Mouse (Mus musculus) stomach, postnatal 0 days (tissue): Measurements from ENCODE around the gene Agps. TPM values are rescaled to one million over a fixed set of nuclear protein-coding genes. Genes with fewer than 3 reads are reported as not detected.

Experiments used
- ATAC-seq: fragments of 200-750 bp; cut with Nextera tagmentation; 2 replicates; pipeline ENCODE4 v1.8.0; 2017; ENCODE audit not compliant: low FRiP score, low TSS enrichment
- DNase-seq: peaks from one replicate; pipeline ENCODE4 v3.0.0-alpha.2; 2016; ENCODE audit warnings: low spot score
- H3K27ac ChIP-seq: fragments of 300-500 bp; sonication (generic); replicated peaks from 2 replicates; pipeline ENCODE4 v1.5.1; 2014; ENCODE audit warnings: mild to moderate bottlenecking, control low read depth
- H3K27me3 ChIP-seq: fragments of 300-500 bp; sonication (generic); 2 replicates; pipeline ENCODE4 v1.6.1; 2014; ENCODE audit warnings: low read length; ENCODE audit not compliant: control insufficient read depth, insufficient read depth
- H3K36me3 ChIP-seq: fragments of 300-500 bp; sonication (generic); 2 replicates; pipeline ENCODE4 v1.6.1; 2014; ENCODE audit warnings: low read length, mixed read lengths; ENCODE audit not compliant: control insufficient read depth, insufficient read depth
- H3K4me1 ChIP-seq: fragments of 300-500 bp; sonication (generic); replicated peaks from 2 replicates; pipeline ENCODE4 v1.6.1; 2014; ENCODE audit warnings: antibody characterized with exemption; ENCODE audit not compliant: control insufficient read depth, insufficient read depth
- H3K4me2 ChIP-seq: fragments of 300-500 bp; sonication (generic); replicated peaks from 2 replicates; pipeline ENCODE4 v1.6.1; 2014; ENCODE audit warnings: low read depth, mild to moderate bottlenecking, control low read depth, moderate library complexity
- H3K4me3 ChIP-seq: fragments of 300-500 bp; sonication (generic); 2 replicates; pipeline ENCODE4 v1.5.1; 2014; ENCODE audit warnings: low read depth, low read length, control low read depth
- H3K9ac ChIP-seq: fragments of 300-500 bp; sonication (generic); 2 replicates; pipeline ENCODE4 v1.6.1; 2014; ENCODE audit warnings: mild to moderate bottlenecking, low read length, control low read depth, mixed read lengths
- H3K9me3 ChIP-seq: fragments of 300-500 bp; sonication (generic); 2 replicates; pipeline ENCODE4 v1.6.1; 2016; ENCODE audit warnings: low read length; ENCODE audit not compliant: control insufficient read depth
- CTCF ChIP-seq: IDR thresholded peaks from 2 replicates; pipeline ENCODE4 v1.5.1; 2016; ENCODE audit warnings: antibody characterized with exemption, low read depth, mild to moderate bottlenecking, moderate library complexity
- EP300 ChIP-seq: optimal IDR thresholded peaks from 2 replicates; pipeline ENCODE3; 2016; ENCODE audit warnings: antibody characterized with exemption
- WGBS: fragments of 180-500 bp; shearing (Covaris S2); extraction: QIAGEN DNeasy Blood & Tissue Kit; methylation state at CpG from one replicate; pipeline ENCODE4 v1.1.7; 2014; 5-methylcytosine and 5-hydroxymethylcytosine counted together
- polyA plus RNA-seq: library from polyadenylated mRNA; unstranded; fragments of >200 nt; fragmentation: Nextera tagmentation; extraction: Ambion mirVana; gene quantifications from 2 replicates; pipeline ENCODE4 v1.2.1, GENCODE M21; 2015

The Agps gene
- 11.8 and 12.4 TPM in 2 replicates for polyA plus RNA-seq

- Histone ChIP-seq H3K27ac (peak within 1 kb of the TSS; percentile 91), H3K36me3 (no peaks in the 10 kb centered on the region; the same call in 1 of the 2 replicates), H3K4me1 (no peaks in the 10 kb centered on the region), H3K4me3 (peak within 1 kb of the TSS; percentile 79), H3K27me3 (no peaks in the 10 kb centered on the region), H3K9me3 (no peaks in the 10 kb centered on the region), H3K4me2 (peak within 1 kb of the TSS; percentile 73), H3K9ac (peak within 1 kb of the TSS; percentile 86)
- TF ChIP-seq CTCF (no peak), EP300 (no peak)
- DNase-seq (peak; percentile 98), ATAC-seq (peak; percentile 96)
- under 1% methylated on average over 72 of the region's 86 CpGs for WGBS
These were observed at the start of gene Agps for GRCm38 (mm10) chr2:75831881-75832633. Gene Agps (plus strand): TSS chr2:75832177.

- no peak for TF ChIP-seq EP300
- TF ChIP-seq CTCF: peak; percentile 96
- Histone ChIP-seq H3K4me3 (no peak overlapping the region), H3K9me3 (no peaks in the 10 kb centered on the region), H3K27me3 (no peaks in the 10 kb centered on the region), H3K36me3 (no peaks in the 10 kb centered on the region), H3K4me1 (no peaks in the 10 kb centered on the region), H3K9ac (no peak overlapping the region), H3K27ac (no peak overlapping the region), H3K4me2 (no peak overlapping the region)
- peak; percentile 50 for DNase-seq
- no peak for ATAC-seq
- 22% methylated on average over 6 of the region's 6 CpGs for WGBS
These were observed 45.9 kb upstream of the Agps start for GRCm38 (mm10) chr2:75786075-75786474.

- Histone ChIP-seq H3K4me3 (no peak overlapping the region), H3K9me3 (no peaks in the 10 kb centered on the region), H3K4me1 (no peaks in the 10 kb centered on the region), H3K27me3 (no peaks in the 10 kb centered on the region), H3K36me3 (no peaks in the 10 kb centered on the region), H3K27ac (no peak overlapping the region), H3K9ac (no peak overlapping the region), H3K4me2 (no peak overlapping the region)
- ATAC-seq: no peak
- 65% methylated on average over 3 of the region's 3 CpGs for WGBS
- no peak for DNase-seq
- TF ChIP-seq CTCF: no peak
- TF ChIP-seq EP300: no peak
These were observed 43.5 kb upstream of the Agps start for GRCm38 (mm10) chr2:75788511-75788910.

GRCm38 (mm10) chr2:75789959-75790523, 41.9 kb upstream of the Agps start:
- ATAC-seq (no peak), DNase-seq (no peak)
- H3K36me3 ChIP-seq: no peaks in the 10 kb centered on the region
- no peak overlapping the region for H3K27ac ChIP-seq
- TF ChIP-seq EP300: no peak
- TF ChIP-seq CTCF: no peak
- H3K9ac ChIP-seq: no peak overlapping the region
- H3K4me2 ChIP-seq: no peak overlapping the region
- no peaks in the 10 kb centered on the region for H3K27me3 ChIP-seq
- no peaks in the 10 kb centered on the region for H3K4me1 ChIP-seq
- H3K9me3 ChIP-seq: no peaks in the 10 kb centered on the region
- H3K4me3 ChIP-seq: no peak overlapping the region
- WGBS: 50% methylated on average over 14 of the region's 14 CpGs

GRCm38 (mm10) chr2:75791561-75792308, 40.2 kb upstream of the Agps start:
- TF ChIP-seq EP300 (no peak), CTCF (peak; percentile 52)
- H3K9me3 ChIP-seq: no peaks in the 10 kb centered on the region
- no peaks in the 10 kb centered on the region for H3K27me3 ChIP-seq
- no peak overlapping the region for H3K4me2 ChIP-seq
- WGBS: 81% methylated on average over 18 of the region's 18 CpGs
- no peaks in the 10 kb centered on the region for H3K36me3 ChIP-seq
- no peak overlapping the region for H3K9ac ChIP-seq
- DNase-seq (no peak), ATAC-seq (no peak)
- H3K4me3 ChIP-seq: no peak overlapping the region
- H3K27ac ChIP-seq: no peak overlapping the region
- H3K4me1 ChIP-seq: no peaks in the 10 kb centered on the region
